Mouse (Mus musculus) gastrocnemius, adult 2 months (tissue): ENCODE measurements around the gene Dnaja3. TPM values are rescaled to one million over a fixed set of nuclear protein-coding genes. Genes with fewer than 3 reads are reported as not detected.

Experiments
- DNase-seq: peaks from one replicate; pipeline ENCODE4 v3.0.0; 2022
- H3K27ac ChIP-seq: fragments of 200-600 bp; 2 replicates; pipeline ENCODE4 v1.8.1; 2022; ENCODE audit warnings: mild to moderate bottlenecking
- H3K4me3 ChIP-seq: fragments of 200-600 bp; 2 replicates; pipeline ENCODE4 v1.8.1; 2022; ENCODE audit warnings: mild to moderate bottlenecking, moderate library complexity
- CTCF ChIP-seq: fragments of 200-600 bp; IDR thresholded peaks from 2 replicates; pipeline ENCODE4 v1.8.1; 2022; ENCODE audit warnings: antibody characterized with exemption, mild to moderate bottlenecking, moderate library complexity
- intact Hi-C: fragments of 180-260 bp; cut with DNase I; formaldehyde crosslinking; loops from one replicate; pipeline ENCODE4 v1.15.1; 2025
- total RNA-seq, 2 experiments: library from RNA; stranded (reverse); gene quantifications; 2 replicates each; pipeline ENCODE4 v1.2.3; 2021

Dnaja3 gene
- total RNA-seq, 2 experiments from 2014 or later, result 86.4 to 110 TPM

- peak overlapping the region; percentile 54 for H3K4me3 ChIP-seq
- TF ChIP-seq CTCF, result no peak
- peak overlapping the region; percentile 78 for H3K27ac ChIP-seq
- DNase-seq, result peak; percentile 40
- intact Hi-C loops, result no loop called here
These were observed 9.9 kb downstream of the Dnaja3 start for GRCm38 (mm10) chr16:4649692-4650091.

- peak overlapping the region; percentile 78 for H3K27ac ChIP-seq
- H3K4me3 ChIP-seq, result peak overlapping the region; percentile 54
- TF ChIP-seq CTCF, result no peak
- intact Hi-C loops, result no loop called here
- peak; percentile 17 for DNase-seq
These were observed 10.4 kb downstream of the Dnaja3 start for GRCm38 (mm10) chr16:4650161-4650560.

GRCm38 (mm10) chr16:4651081-4651480, 11.3 kb downstream of the Dnaja3 start:
- intact Hi-C loops, result no loop called here
- no peak for TF ChIP-seq CTCF
- Histone ChIP-seq H3K4me3 (peak overlapping the region; percentile 54), H3K27ac (peak overlapping the region; percentile 80)
- DNase-seq, result no peak

- peak; percentile 43 for DNase-seq
- intact Hi-C loops, result no loop called here
- Histone ChIP-seq H3K4me3 (peak overlapping the region; percentile 54), H3K27ac (peak overlapping the region; percentile 80)
- no peak for TF ChIP-seq CTCF
These were observed 11.8 kb downstream of the Dnaja3 start for GRCm38 (mm10) chr16:4651624-4652023.

- Histone ChIP-seq H3K27ac (peak overlapping the region; percentile 80), H3K4me3 (no peak overlapping the region)
- no peak for TF ChIP-seq CTCF
- intact Hi-C loops, result no loop called here
- peak; percentile 73 for DNase-seq
These were observed 13.1 kb downstream of the Dnaja3 start for GRCm38 (mm10) chr16:4652707-4653416.

- peak; percentile 69 for DNase-seq
- Histone ChIP-seq H3K4me3 (peak overlapping the region; percentile 39), H3K27ac (peak overlapping the region; percentile 80)
- intact Hi-C loops, result no loop called here
- peak; percentile 54 for TF ChIP-seq CTCF
These were observed 14.9 kb downstream of the Dnaja3 start for GRCm38 (mm10) chr16:4654706-4655105.

GRCm38 (mm10) chr16:4655251-4655734, 15.5 kb downstream of the Dnaja3 start:
- peak overlapping the region; percentile 80 for H3K27ac ChIP-seq
- peak; percentile 42 for TF ChIP-seq CTCF
- DNase-seq, result peak; percentile 63
- H3K4me3 ChIP-seq, result no peak overlapping the region; the same call in 1 of the 2 replicates
- intact Hi-C loops, result no loop called here

- peak overlapping the region; percentile 80 for H3K27ac ChIP-seq
- intact Hi-C loops, result no loop called here
- TF ChIP-seq CTCF, result peak; percentile 16; the same call in 1 of the 2 replicates
- peak; percentile 49 for DNase-seq
- no peak overlapping the region for H3K4me3 ChIP-seq
These were observed 16.2 kb downstream of the Dnaja3 start for GRCm38 (mm10) chr16:4655764-4656570.

- Histone ChIP-seq H3K4me3 (no peak overlapping the region), H3K27ac (peak overlapping the region; percentile 80)
- no peak for TF ChIP-seq CTCF
- no peak for DNase-seq
- intact Hi-C loops, result no loop called here
These were observed 16.8 kb downstream of the Dnaja3 start for GRCm38 (mm10) chr16:4656571-4657081.

GRCm38 (mm10) chr16:4658781-4659245, 19.0 kb downstream of the Dnaja3 start:
- peak; percentile 60 for DNase-seq
- intact Hi-C loops, result loop anchor here (2.0 kb wide), 1 partner anchor 14 kb away; no protein-coding TSS in a partner anchor
- peak overlapping the region; percentile 53 for H3K27ac ChIP-seq
- TF ChIP-seq CTCF, result no peak
- H3K4me3 ChIP-seq, result no peak overlapping the region

GRCm38 (mm10) chr16:4659326-4659725, 19.5 kb downstream of the Dnaja3 start:
- Histone ChIP-seq H3K27ac (peak overlapping the region; percentile 53), H3K4me3 (no peak overlapping the region)
- DNase-seq, result no peak
- no peak for TF ChIP-seq CTCF
- intact Hi-C loops, result loop anchor here (2.0 kb wide), 1 partner anchor 13 kb away; no protein-coding TSS in a partner anchor

GRCm38 (mm10) chr16:4661605-4662004, 21.8 kb downstream of the Dnaja3 start:
- Histone ChIP-seq H3K4me3 (no peak overlapping the region), H3K27ac (no peak overlapping the region)
- intact Hi-C loops, result no loop called here
- TF ChIP-seq CTCF, result no peak
- DNase-seq, result no peak
